Mouse (Mus musculus) right cerebral cortex, adult 2 months (tissue): ENCODE measurements at regions not wholly inside any gene's neighbourhood (a gene's known extent, or its start where the extent isn't known, plus 50 kb on each side); places are given as distances from the start of the nearest gene placed in this dataset.

ENCODE experiments used
- DNase-seq, 2 experiments: peaks; one replicate each; pipeline ENCODE4 v3.0.0; 2021 to 2022; ENCODE audit warnings: low spot score in 2 of 2

DNA sequence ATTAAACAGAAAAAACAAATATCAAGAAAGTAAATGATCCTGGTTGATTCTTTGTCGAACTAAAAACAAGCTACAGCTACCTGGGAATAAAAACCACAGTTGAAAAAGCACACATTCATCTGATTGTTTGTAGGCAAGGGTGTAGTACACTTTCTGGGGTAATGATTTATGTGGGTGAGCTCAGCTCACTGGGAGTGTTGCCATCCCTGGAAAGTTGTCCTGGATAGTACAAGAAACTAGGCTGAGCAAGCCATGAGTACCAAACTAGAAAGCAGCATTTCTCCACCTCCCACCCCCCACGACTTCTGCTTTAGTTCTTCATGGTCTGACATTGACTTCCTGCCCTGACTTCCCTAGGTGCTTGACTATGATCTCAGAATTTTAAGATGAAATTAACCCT is 967.6 kb downstream of the Plod2 start:
- peak; percentile 3 to 10 for DNase-seq

DNA sequence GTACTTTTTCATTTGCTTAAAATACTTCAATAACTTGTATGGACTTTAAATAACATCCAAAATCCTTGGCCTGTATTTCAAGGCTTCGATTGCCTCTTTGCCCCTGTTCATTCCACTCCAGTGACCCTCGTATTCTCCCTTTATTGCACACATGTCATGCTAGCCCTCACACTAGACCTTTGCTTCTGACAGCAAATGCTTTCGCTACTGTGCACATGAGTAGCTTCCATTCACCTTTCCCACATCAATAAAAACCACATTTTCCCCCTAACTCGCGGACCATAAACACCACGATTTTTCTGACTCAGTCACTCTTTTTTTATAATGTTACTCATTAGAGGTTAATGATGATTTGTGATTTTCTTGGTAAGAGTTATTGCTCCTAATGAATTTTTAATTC is 982.0 kb downstream of the Plod2 start:
- DNase-seq: no peak

DNA sequence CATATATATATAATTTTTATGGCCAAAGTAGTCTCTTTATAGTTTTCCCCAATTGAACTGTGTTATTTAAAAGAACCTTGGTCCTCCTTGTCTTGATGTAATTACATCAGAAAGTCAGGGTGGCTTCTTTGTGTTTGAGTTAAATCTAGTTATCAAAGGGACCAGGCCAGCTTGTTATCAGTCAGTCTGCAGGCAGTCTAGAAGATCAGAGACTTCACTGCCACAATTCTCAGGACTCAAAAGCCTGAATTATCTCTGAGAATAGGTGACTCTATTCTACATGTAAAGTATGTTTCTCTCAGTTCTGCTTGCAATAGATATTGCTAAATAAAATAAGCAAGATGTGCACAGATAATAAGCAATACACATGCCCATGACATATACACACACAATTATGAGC is 983.1 kb downstream of the Plod2 start:
- no peak for DNase-seq

DNA sequence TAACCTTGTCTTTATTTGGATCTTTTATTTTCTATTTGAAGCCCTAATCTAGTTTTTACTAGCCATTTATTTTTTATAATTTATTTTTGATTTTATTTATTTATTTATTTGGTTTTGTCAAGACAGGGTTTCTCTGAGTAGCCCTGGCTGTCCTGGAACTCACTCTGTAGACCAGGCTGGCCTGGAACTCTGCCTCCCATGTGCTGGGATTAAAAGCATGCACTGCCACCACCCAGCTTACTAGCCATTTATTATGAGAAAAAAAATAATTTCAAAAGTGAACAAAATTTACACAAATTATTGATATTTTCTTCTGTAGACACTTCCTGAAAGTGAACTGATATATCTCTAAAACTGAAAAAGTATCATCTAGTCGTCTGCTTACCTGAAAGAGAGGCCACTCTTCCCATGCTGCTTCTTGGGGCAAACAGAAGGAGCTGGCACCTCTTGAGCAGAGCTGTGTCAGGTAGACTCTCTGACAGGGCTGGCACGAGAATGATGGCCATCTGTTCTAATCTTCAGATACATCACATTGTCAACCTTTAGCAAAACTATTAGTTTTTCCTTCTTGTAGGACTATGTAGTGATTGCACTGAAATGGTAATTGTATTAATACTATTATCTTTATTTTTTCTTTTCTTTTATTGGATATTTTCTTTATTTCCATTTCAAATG is 988.8 kb downstream of the Plod2 start:
- no peak for DNase-seq
